In the genomic region with DNA sequence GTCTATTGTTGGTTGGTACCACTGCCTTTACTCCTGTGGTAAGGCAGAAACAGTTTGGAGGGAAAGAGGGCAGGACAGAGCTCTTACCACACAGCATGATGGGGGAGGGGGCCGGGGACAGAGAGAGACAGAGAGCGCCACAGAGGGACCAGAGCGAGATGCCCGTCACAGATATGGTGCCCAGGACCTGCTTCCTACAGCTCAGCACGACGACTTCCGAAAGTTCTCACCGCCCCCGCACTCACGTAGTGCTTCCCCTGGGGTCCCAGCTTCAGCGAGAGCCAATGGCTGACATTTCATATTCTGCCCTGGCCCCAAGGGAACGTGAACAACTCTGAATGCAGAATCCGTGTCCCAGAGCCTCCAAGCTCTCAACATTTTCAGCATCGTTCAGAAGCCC, we compare ENCODE assay signal across 8 mouse cellular contexts.
DNase-seq lines count a peak whose midpoint lies in the region; ATAC-seq lines count a peak whose summit lies in the region.

No protein-coding gene starts in this region.

- no peak for ATAC-seq in heart, embryonic 13.5 days (ENCODE audit: extremely low read depth, insufficient number of reproducible peaks, low FRiP score, low TSS enrichment)
- no peak for ATAC-seq in hindbrain, embryonic 15.5 days (ENCODE audit: low FRiP score, low read depth)

- H3K9ac ChIP-seq in heart, embryonic 13.5 days: peak overlapping the region; percentile 52
- H3K9ac ChIP-seq in hindbrain, embryonic 15.5 days: no peak overlapping the region

- WGBS in heart, embryonic 13.5 days: 16% methylated on average over 14 of the region's 14 CpGs
- 32% methylated on average over 14 of the region's 14 CpGs for WGBS in hindbrain, embryonic 15.5 days

- DNase-seq in heart, postnatal 36 days: no peak
- DNase-seq in T-cell, adult 2 months (ENCODE audit: low spot score): peak; percentile 22
- DNase-seq in naive thymus-derived CD4-positive, alpha-beta T cell, adult 2 months (ENCODE audit: low read depth): peak; percentile 18
- no peak for DNase-seq in right cerebral cortex, postnatal 10 days (ENCODE audit: low spot score in 2 of 2)
- no peak for DNase-seq in gastrocnemius, adult 18-20 months (ENCODE audit: low spot score)
- no peak for DNase-seq in frontal cortex, postnatal 14 days (ENCODE audit: low spot score in 2 of 2)

- intact Hi-C loops in heart, postnatal 36 days (cut with DNase I): no loop called here

- no peaks in the 10 kb centered on the region for H3K9me3 ChIP-seq in heart, embryonic 13.5 days
- H3K9me3 ChIP-seq in hindbrain, embryonic 15.5 days: no peaks in the 10 kb centered on the region

- H3K27me3 ChIP-seq in heart, embryonic 13.5 days (replicated peaks): no peaks in the 10 kb centered on the region
- no peaks in the 10 kb centered on the region for H3K27me3 ChIP-seq in hindbrain, embryonic 15.5 days

- H3K4me3 ChIP-seq in heart, embryonic 13.5 days: peak overlapping the region; percentile 41
- no peak overlapping the region for H3K4me3 ChIP-seq in hindbrain, embryonic 15.5 days

- H3K4me2 ChIP-seq in heart, embryonic 13.5 days: peak overlapping the region; percentile 65
- peak overlapping the region; percentile 44 for H3K4me2 ChIP-seq in hindbrain, embryonic 15.5 days

- 0 out of 2 replicates have a peak overlapping the region, but pooled peaks have one; percentile 8 for H3K27ac ChIP-seq in heart, embryonic 13.5 days (replicated peaks)
- no peak overlapping the region for H3K27ac ChIP-seq in hindbrain, embryonic 15.5 days (replicated peaks)

- H3K4me1 ChIP-seq in heart, embryonic 13.5 days: peaks cover 31% of the 10 kb centered on the region
- no peaks in the 10 kb centered on the region for H3K4me1 ChIP-seq in hindbrain, embryonic 15.5 days (replicated peaks)

- no peaks in the 10 kb centered on the region for H3K36me3 ChIP-seq in heart, embryonic 13.5 days
- H3K36me3 ChIP-seq in hindbrain, embryonic 15.5 days: no peaks in the 10 kb centered on the region

Comparison
In these comparisons a context has a peak if more than half of its experiments do, and no peak if none do; other contexts are left out.
1. DNase-seq: peak in T-cell, adult 2 months (single experiment) and naive thymus-derived CD4-positive, alpha-beta T cell, adult 2 months (single experiment); none in heart, postnatal 36 days (0 of 2), right cerebral cortex, postnatal 10 days (0 of 2), gastrocnemius, adult 18-20 months (single experiment) and frontal cortex, postnatal 14 days (0 of 2).